Mouse (Mus musculus) B cell, adult 62 days (primary cell): ENCODE measurements around the gene Gm20816. TPM values are rescaled to one million over a fixed set of nuclear protein-coding genes. Genes with fewer than 3 reads are reported as not detected.

Experiments
- total RNA-seq: library from RNA; stranded (reverse); gene quantifications from 4 replicates; pipeline ENCODE4 v1.2.4, GENCODE M21; 2023

The Gm20816 gene
- not detected in 4 replicates for total RNA-seq

DNA sequence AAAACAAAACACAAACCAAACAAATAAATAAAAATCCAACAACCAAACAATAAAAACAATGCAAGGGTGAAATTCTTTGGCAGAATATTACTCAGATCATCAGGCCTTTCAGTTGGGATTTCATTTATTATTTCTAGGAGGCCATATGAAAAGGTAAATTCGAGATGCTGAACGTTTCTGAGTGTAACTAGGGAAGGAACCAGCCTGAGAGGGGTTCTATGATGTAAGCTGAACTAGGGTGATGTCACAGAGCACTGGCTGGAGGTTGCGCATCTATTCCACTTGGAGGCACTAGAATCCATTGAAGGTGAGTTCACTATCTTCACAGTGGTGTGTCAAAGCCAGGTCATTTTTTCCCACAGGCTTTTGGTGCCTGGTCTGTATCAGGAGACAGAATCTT, at the start of gene Gm20816:
Gene Gm20816, plus strand, starts transcription at position 301 of the 400 bp plus-strand sequence.

Other genes with a start within 250 kb of the Gm20816 start
- not detected in 4 replicates for gene Gm20937, start 243.1 kb upstream of the Gm20816 start, total RNA-seq